Mouse (Mus musculus) C2C12 (cell line): Measurements from ENCODE around the gene Rps21. TPM values are rescaled to one million over a fixed set of nuclear protein-coding genes. Genes with fewer than 3 reads are reported as not detected.
A peak's percentile ranks its signal among the peaks of the same experiment; 100 is the strongest.

Experiments used
- H3K27me3 ChIP-seq: one replicate; pipeline ENCODE4 v1.6.1; 2011; ENCODE audit not compliant: control insufficient read depth, insufficient read depth, insufficient read length
- H3K36me3 ChIP-seq: one replicate; pipeline ENCODE4 v1.6.1; 2011; ENCODE audit not compliant: control insufficient read depth, insufficient read depth
- H3K4me3 ChIP-seq: one replicate; pipeline ENCODE4 v1.5.1; 2011; ENCODE audit warnings: mild to moderate bottlenecking, control low read depth; ENCODE audit not compliant: poor library complexity, insufficient read depth, severe bottlenecking
- H3K79me2 ChIP-seq: one replicate; pipeline ENCODE4 v1.6.1; 2011; ENCODE audit not compliant: control insufficient read depth, insufficient read depth
- H3K79me3 ChIP-seq: one replicate; pipeline ENCODE4 v1.6.1; 2011; ENCODE audit warnings: low read depth, control low read depth
- H3ac ChIP-seq: one replicate; pipeline ENCODE3; 2011; ENCODE audit warnings: low read depth; ENCODE audit not compliant: control insufficient read depth, insufficient read length
- CEBPB ChIP-seq: IDR thresholded peaks from one replicate; pipeline ENCODE4 v1.6.1; 2011; ENCODE audit warnings: low read depth, mild to moderate bottlenecking, control low read depth, moderate library complexity
- CTCF ChIP-seq: IDR thresholded peaks from one replicate; pipeline ENCODE4 v1.5.1; 2011; ENCODE audit not compliant: control insufficient read depth, insufficient read depth, insufficient read length
- FOSL1 ChIP-seq: IDR thresholded peaks from one replicate; pipeline ENCODE4 v1.8.0; 2011; ENCODE audit warnings: mild to moderate bottlenecking, low read length; ENCODE audit not compliant: poor library complexity, insufficient read depth, severe bottlenecking
- MAX ChIP-seq: IDR thresholded peaks from one replicate; pipeline ENCODE4 v1.6.1; 2011; ENCODE audit warnings: mild to moderate bottlenecking, control low read depth
- MYOD1 ChIP-seq: IDR thresholded peaks from one replicate; pipeline ENCODE4 v1.6.1; 2011; ENCODE audit warnings: low read depth; ENCODE audit not compliant: control insufficient read depth, insufficient read length
- MYOG ChIP-seq: IDR thresholded peaks from one replicate; pipeline ENCODE4 v1.6.1; 2011; ENCODE audit not compliant: control insufficient read depth, insufficient read length; ENCODE audit errors: extremely low read depth
- USF1 ChIP-seq: IDR thresholded peaks from one replicate; pipeline ENCODE4 v1.6.1; 2011; ENCODE audit warnings: low read depth, mild to moderate bottlenecking, control low read depth, moderate library complexity
- long read RNA-seq, 2 experiments: library from polyadenylated mRNA; unstranded; transcript quantifications; one replicate each; pipeline ENCODE4 v2.0.0; 2019 to 2020
- polyA plus RNA-seq: library from polyadenylated mRNA; unstranded; fragments of >200 nt; fragmentation: generic; extraction: Trizol; gene quantifications from one replicate; pipeline ENCODE4 v1.2.1, GENCODE M21; 2012; ENCODE audit warnings: missing spikeins

Gene Rps21
- polyA plus RNA-seq, result 5,244 TPM
- long read RNA-seq, experiment 1, transcript Rps21-201 (6 exons, 394 nt), result major isoform, 361 of 469 reads
- long read RNA-seq, experiment 1, partial matches to known transcripts, result 100 of 469 reads
- long read RNA-seq, experiment 1, other reads (novel, unspliced or antisense), result 8 of 469 reads
- long read RNA-seq, experiment 2, transcript Rps21-201 (6 exons, 394 nt), result major isoform, 124 of 137 reads
- long read RNA-seq, experiment 2, partial matches to known transcripts, result 9 of 137 reads
- long read RNA-seq, experiment 2, other reads (novel, unspliced or antisense), result 4 of 137 reads

GRCm38 (mm10) chr2:180257001-180257521 is at the start of gene Rps21:
Gene Rps21 (plus strand): TSS chr2:180257377.
- H3K79me3 ChIP-seq, result peaks cover 24% of the 10 kb centered on the region
- H3K4me3 ChIP-seq, result peak within 1 kb of the TSS; percentile 96
- H3ac ChIP-seq, result peak within 1 kb of the TSS; percentile 97
- H3K79me2 ChIP-seq, result peaks cover 42% of the 10 kb centered on the region
- peaks cover 43% of the 10 kb centered on the region for H3K36me3 ChIP-seq
- no peaks in the 10 kb centered on the region for H3K27me3 ChIP-seq
- TF ChIP-seq CTCF (no peak), MAX (peak; percentile 78)

DNA sequence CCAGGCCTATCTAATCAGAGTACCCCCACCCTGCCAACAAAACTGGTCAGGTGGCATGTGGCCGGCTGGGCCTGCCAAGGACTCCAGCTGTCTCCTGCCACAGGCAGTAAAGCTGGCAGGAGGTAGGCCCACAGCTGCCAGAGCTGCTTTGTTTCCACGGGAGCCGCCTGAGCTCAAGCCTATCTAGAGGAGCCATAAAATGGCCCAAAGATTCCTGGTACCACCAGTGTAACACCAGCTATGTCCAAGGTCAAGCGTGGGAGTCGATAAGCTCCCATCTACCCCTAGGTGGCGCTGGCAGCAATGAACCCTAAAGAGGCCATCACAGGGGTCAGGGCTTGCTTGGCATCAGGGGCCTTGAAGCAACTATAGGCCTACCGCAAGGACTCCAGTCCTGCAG is 49.3 kb upstream of the Rps21 start:
- Histone ChIP-seq H3K27me3 (no peaks in the 10 kb centered on the region), H3K79me2 (peaks cover 38% of the 10 kb centered on the region), H3K36me3 (peaks cover 38% of the 10 kb centered on the region), H3ac (no peak overlapping the region), H3K79me3 (peaks cover 15% of the 10 kb centered on the region), H3K4me3 (no peak overlapping the region)
- no peak for TF ChIP-seq USF1
- no peak for TF ChIP-seq FOSL1
- peak; percentile 40 for TF ChIP-seq CTCF
- no peak for TF ChIP-seq MYOG
- no peak for TF ChIP-seq MYOD1
- no peak for TF ChIP-seq CEBPB
- no peak for TF ChIP-seq MAX

DNA sequence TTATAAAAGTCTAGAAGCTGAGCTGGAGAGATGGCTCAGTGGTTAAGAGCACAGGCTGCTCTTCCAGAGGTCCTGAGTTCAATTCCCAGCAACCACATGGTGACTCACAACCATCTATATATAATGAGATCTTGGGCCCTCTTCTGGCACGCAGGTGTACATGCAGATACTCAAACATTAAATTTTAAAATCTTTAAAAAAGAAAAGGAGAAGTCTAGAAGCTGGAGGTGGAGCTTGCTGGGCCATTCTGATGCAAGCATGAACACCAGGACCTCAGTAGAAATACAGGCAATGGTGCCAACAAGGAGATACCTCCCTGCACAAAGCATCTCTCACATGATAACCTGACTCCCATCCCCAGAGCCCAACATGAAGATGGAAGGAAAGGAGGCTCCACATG is 48.2 kb upstream of the Rps21 start:
- Histone ChIP-seq H3ac (no peak overlapping the region), H3K4me3 (no peak overlapping the region), H3K79me2 (peaks cover 48% of the 10 kb centered on the region), H3K79me3 (peaks cover 20% of the 10 kb centered on the region), H3K27me3 (no peaks in the 10 kb centered on the region), H3K36me3 (peaks cover 33% of the 10 kb centered on the region)
- no peak for TF ChIP-seq USF1
- TF ChIP-seq CEBPB, result no peak
- TF ChIP-seq CTCF, result no peak
- TF ChIP-seq MAX, result no peak
- TF ChIP-seq MYOD1, result no peak
- TF ChIP-seq MYOG, result no peak
- no peak for TF ChIP-seq FOSL1

GRCm38 (mm10) chr2:180212255-180212654 is 44.9 kb upstream of the Rps21 start:
- H3K79me3 ChIP-seq, result peaks cover 31% of the 10 kb centered on the region
- TF ChIP-seq CEBPB (no peak), CTCF (no peak), MAX (no peak), MYOD1 (no peak), MYOG (no peak), USF1 (no peak), FOSL1 (no peak)
- no peak overlapping the region for H3K4me3 ChIP-seq

GRCm38 (mm10) chr2:180214352-180214978 is 42.7 kb upstream of the Rps21 start:
- Histone ChIP-seq H3ac (no peak overlapping the region), H3K79me2 (peaks cover 71% of the 10 kb centered on the region), H3K4me3 (no peak overlapping the region), H3K36me3 (peaks cover 5% of the 10 kb centered on the region), H3K79me3 (peaks cover 28% of the 10 kb centered on the region), H3K27me3 (no peaks in the 10 kb centered on the region)
- TF ChIP-seq MYOG (no peak), CTCF (no peak), FOSL1 (no peak), USF1 (no peak), MYOD1 (no peak), CEBPB (no peak), MAX (no peak)

More at GRCm38 (mm10) chr2:180212255-180212654, 44.9 kb upstream of the Rps21 start:
- Histone ChIP-seq H3K27me3 (no peaks in the 10 kb centered on the region), H3K79me2 (peaks cover 76% of the 10 kb centered on the region), H3K36me3 (peaks cover 6% of the 10 kb centered on the region), H3ac (no peak overlapping the region)
